In the genomic region with DNA sequence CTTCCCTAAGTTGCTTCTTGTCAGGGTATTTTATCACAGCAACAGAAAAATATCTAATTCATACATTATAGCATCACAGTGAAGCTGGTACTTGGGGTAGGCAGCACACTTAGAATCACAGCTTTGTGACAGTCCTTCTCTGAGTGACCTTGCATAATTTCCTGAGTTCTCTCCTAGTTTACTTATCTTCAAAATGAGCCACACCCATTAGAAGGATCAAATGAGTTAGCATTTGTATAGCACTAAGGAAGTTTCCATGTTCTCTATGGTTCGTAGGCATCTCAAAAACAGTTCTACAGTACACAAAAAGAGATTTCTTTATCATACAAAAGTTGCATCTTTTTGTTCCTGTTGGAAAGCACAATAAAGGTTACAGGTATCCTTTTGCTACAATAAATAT, we compare ENCODE assay signal across 11 mouse cellular contexts.
"Had no signal": no experiment of that assay in that cellular context is flagged by ENCODE, and none has a peak within 500 bp of the region (broad histone marks: within the 10 kb centered on the region; RNA-seq: fewer than 3 reads in every experiment).

No protein-coding gene starts in this region.

- ATAC-seq: lung, postnatal 0 days had no signal

- H3K9ac ChIP-seq: kidney, embryonic 15.5 days; midbrain, embryonic 12.5 days had no signal

- H3K36me3 ChIP-seq: kidney, embryonic 15.5 days; limb, embryonic 10.5 days; midbrain, embryonic 12.5 days had no signal

- DNase-seq: kidney, adult 18-20 months; kidney, postnatal 14 days; lung, adult 2 months; lung, postnatal 36 days; thymus, adult 18-20 months; thymus, postnatal 14 days had no signal

- H3K9me3 ChIP-seq: kidney, embryonic 15.5 days; limb, embryonic 10.5 days; megakaryocyte, embryonic 14.5 days; midbrain, embryonic 12.5 days had no signal

- H3K4me3 ChIP-seq: kidney, embryonic 15.5 days; limb, embryonic 10.5 days; megakaryocyte, embryonic 14.5 days; midbrain, embryonic 12.5 days had no signal

- H3K4me2 ChIP-seq: kidney, embryonic 15.5 days; midbrain, embryonic 12.5 days had no signal

- H3K27ac ChIP-seq: kidney, embryonic 15.5 days; limb, embryonic 10.5 days; midbrain, embryonic 12.5 days had no signal

- H3K4me1 ChIP-seq: kidney, embryonic 15.5 days; limb, embryonic 10.5 days; megakaryocyte, embryonic 14.5 days; midbrain, embryonic 12.5 days had no signal
